Mouse (Mus musculus): ENCODE measurements at regions not wholly inside any gene's neighbourhood (a gene's known extent, or its start where the extent isn't known, plus 50 kb on each side); places are given as distances from the start of the nearest gene placed in this dataset.

GRCm38 (mm10) chr1:34709089-34709488 is 129.6 kb downstream of the Amer3 start:
- TF ChIP-seq POLR2A (IDR thresholded peaks at IDR 0.05; ENCODE audit: borderline replicate concordance, insufficient read depth, low read length) (no peak), CTCF (IDR thresholded peaks at IDR 0.05; ENCODE audit: borderline replicate concordance, insufficient read depth, low read depth, low read length) (no peak)
